Mouse (Mus musculus): ENCODE data around the gene Rnf145.

DNA sequence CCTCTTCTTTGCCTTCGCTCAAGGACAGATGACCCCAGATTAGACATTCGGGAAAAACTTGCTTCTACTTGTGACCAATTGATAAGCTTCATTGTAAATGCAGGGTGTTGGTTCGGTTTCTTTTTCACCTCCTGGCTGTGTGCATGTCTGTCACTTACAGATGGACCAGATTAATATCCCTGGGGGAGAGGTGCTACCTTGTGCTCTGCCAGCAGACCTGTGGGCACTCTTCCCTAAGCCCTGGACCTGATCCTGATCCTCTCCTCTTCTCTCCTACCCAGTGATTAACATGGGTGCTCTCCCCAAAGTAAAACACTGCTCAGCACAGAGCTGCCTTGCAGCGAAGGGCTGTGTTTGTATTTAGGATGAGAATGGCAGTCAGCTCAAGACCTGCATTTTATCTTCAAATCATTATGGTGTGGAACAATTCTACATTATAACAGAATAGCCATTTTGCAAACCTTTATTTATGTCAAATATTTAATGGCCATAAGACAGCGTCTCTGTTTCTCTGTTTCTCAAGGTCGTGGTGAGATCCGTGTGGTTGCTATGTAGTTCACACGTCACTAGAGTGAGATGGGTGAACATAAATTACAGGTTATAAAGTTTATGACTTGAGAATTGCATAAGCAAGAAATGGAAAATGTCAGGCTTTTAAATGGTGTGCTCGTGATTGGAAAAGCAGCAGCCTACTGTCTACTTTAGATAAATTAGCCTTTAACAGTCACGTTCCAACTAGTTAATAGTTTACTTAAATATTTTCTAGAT is 30.9 kb downstream of the Rnf145 start:
- TF ChIP-seq CTCF (IDR thresholded peaks at IDR 0.05; ENCODE audit: insufficient read depth, low read depth, low read length), result no peak
- no peak for TF ChIP-seq POLR2A (IDR thresholded peaks at IDR 0.05; ENCODE audit: insufficient read depth, low read depth, low read length)

Data from olfactory bulb, adult 2 months (tissue).